Mouse (Mus musculus): ENCODE data around the gene Pax6.

- TF ChIP-seq CTCF (IDR thresholded peaks at IDR 0.05; ENCODE audit: low read depth, low read length): no peak
- no peak for TF ChIP-seq GATA2 (IDR thresholded peaks at IDR 0.05; ENCODE audit: borderline replicate concordance, low read depth, low read length)
- no peak for TF ChIP-seq POLR2AphosphoS5 (IDR thresholded peaks at IDR 0.05; ENCODE audit: insufficient replicate concordance, low read depth, low read length)
- TF ChIP-seq TAL1 (conservative IDR thresholded peaks at IDR 0.05; ENCODE audit: low read depth, low read length): no peak
- no peak for TF ChIP-seq GATA1 (IDR thresholded peaks at IDR 0.05; ENCODE audit: borderline replicate concordance, low read length)
Observed at GRCm38 (mm10) chr2:105691296-105691695, 22.6 kb downstream of the Pax6 start.

All from G1E (cell line).